Mouse (Mus musculus): Measurements from ENCODE around the gene Podnl1.

Podnl1 gene

DNA sequence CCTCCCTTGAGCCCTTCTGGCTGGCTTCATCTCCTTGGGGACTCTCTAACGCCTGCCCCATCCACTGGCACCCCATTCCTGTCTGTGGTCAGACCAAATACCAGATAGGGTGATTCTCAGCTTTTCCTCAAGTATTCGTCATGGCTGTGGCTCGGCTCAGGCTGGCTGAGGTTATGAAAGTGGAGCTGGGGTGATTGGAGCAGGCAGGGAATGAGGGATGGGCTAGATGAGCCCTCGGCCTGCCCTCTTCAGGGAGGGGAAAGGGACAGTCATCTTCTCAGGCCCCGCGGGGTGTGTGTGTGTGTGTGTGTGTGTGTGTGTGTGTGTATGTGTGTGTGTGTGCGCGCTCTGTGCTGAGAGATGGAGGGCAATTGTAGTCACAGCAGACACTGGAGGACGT lies at the start of gene Podnl1:
Gene Podnl1, plus strand, starts transcription at position 334 of the 400 bp plus-strand sequence.
- DNase-seq (ENCODE audit: low spot score): no peak

DNA sequence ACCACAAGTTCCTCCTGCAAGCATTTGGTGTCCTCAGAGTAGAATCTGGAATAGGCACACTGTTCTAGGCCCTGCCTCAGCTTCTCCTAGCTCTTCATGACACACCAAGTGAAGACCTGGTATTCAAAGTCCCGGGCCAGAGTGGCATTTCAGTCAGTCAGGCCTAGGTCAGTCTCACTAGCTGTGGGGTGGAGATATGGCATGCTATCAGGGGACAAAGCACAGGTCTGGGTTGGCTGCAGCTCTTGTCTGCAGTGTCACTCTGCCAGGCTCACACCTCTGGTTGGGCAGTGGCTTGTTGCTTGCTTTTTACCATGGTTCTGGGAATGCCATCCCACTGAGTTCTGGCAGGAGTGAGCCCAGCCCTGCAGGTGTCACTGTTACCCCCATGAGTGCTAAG lies 49.4 kb upstream of the Podnl1 start:
- DNase-seq (ENCODE audit: low spot score): no peak

DNA sequence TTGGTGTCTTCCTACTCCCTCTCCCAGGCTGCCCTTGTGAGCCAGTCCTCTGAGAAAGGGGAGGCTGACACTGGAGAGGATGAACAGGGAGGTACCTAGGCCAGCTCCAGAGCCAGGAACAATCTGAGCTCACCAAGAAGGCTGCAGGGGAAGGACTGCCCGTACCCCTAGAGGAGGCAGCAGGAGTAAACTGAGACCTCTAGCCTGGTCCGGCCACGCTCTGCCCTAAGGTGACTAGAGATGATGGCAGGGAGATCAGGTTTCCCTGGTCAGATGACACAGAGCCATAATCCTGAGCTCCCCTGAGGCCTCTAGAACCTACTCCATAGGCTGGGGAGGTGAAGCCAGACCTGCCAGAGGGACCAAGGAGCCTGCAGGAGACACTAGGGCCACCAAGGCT lies 48.9 kb upstream of the Podnl1 start:
- no peak for DNase-seq (ENCODE audit: low spot score)

DNA sequence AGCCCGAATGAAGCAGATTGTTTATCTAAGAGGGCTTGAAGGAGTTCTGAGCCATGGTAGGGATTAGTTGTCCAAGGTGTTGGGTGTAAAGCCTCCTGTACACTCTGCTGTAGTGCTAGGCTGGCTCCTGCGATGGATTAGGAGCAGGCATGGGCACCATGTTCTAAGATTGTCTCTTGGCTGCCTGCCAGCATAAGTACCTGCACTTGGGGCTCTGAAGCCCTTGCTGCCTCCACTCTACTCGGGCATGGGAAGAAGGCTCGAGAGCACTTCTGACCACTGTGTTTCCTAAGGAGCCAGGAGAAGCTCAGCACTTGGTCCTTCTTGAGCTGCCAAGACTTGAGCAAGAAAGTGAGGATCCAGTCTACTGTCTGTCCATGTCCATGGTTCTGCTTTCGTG lies 46.6 kb upstream of the Podnl1 start:
- no peak for DNase-seq (ENCODE audit: low spot score)

DNA sequence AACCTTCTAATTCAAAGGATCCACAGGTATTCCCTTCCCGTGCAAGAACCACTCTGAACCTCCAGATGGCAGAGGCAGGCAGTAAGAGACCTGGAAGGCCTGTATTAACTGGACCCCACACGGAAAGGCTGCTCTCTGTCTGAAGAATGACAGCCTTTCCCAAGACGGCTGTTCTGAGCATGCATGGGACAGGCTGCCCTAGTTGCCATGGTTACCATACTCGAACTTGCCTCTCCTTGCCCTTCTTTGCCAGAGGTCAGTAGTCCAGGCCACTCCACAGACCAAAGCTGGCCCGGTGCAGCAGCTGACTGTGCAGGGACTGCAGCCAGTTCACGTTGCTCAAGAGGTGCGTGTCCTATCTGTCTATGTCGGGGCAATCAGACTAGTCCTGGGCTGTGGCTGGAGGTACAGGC lies 42.0 kb upstream of the Podnl1 start:
- no peak for DNase-seq (ENCODE audit: low spot score)

DNA sequence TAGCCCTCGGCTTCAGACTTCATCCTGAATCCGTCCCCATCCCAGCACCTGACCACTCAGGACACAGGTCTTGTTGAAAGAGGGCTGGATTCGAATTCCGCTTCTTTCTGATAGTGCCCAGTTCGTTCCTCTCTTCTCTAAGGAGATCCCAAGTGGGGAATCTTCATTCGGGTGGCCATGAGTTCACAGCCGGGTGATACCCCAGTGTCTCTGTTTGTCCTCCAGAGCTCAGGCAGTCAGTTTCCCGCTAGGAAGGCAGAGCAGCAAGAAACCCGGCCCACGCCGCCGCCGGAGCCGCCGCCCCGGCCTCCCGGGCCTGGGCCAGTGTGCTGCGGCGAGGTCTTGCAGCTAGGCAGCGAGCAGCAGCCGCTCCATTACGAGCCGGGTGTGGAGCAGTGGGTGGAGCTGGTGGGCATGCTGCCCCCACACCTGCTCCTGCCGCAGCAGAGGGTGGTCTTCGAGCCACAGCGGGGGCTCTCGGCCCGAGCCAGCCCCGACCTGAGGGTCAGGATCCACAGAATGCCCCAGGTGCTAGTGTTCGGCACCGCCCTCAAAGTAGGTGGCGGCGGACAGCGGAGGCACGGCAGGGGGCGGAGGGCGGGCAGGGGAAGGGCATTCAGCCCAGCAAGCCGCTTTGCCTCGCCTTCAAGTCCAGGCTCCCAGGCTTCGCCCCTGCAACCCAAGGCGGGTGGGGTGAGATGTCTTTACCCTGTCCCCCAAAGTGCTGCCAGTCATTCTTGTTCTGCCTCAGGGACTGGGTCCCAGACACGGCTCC lies 41.3 kb upstream of the Podnl1 start:
- no peak for DNase-seq (ENCODE audit: low spot score)

DNA sequence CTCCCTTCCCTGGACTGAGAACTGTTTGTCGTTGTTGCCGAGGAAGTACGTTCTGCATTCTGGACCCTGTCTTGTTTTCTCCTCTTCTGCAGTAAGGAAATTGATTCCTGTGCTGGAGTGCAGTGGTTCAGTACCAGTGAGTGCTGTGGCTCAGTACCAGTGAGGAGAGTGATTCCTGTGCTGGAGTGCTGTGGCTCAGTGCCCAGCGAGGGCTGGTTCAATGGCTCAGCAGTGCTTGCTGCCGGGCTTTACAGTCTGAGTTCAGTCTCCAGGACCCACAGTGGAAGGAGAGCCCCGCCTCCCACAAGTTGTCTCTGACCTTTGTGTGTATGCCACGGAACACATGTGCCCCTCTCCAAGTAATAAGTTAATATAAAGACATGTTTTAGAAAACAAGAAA lies 38.6 kb upstream of the Podnl1 start:
- DNase-seq (ENCODE audit: low spot score): no peak

DNA sequence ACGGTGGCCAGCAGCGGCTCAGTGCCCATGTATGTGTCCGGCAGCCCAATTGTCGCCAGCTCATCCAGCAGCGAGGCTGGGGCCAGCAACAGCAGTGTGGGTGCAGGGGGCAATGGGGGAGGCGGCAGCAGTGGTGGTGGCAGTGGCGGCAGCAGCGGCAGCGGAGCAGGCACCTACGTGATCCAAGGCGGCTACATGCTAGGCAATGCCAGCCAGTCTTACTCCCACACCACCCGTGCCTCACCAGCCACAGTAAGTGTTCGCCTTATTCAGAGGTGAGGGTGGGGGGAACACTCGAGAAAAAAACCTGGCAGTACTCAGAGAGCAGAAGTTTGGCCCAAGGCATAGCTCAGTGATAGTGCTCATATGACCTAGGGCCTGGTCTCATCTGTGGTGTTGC lies 38.0 kb upstream of the Podnl1 start:
- DNase-seq (ENCODE audit: low spot score): no peak

DNA sequence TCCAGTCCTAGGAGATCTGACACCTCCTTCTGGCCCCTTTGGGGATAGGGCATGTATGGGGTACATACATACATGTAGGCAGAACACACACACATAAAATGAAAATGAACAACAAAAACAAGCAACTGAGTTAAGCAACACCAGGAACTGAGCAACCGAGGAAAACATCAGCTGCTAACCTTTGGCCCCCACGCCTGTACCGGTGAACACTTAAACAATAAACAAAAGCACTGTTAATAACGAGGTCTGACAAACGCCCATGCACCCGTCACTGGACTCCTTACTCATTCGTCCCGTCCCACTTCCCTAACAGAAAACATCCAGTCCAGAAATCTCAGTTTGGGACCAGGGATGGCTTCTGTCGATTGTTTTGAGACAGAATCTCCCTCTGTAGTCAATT lies 36.5 kb upstream of the Podnl1 start:
- DNase-seq (ENCODE audit: low spot score): no peak

DNA sequence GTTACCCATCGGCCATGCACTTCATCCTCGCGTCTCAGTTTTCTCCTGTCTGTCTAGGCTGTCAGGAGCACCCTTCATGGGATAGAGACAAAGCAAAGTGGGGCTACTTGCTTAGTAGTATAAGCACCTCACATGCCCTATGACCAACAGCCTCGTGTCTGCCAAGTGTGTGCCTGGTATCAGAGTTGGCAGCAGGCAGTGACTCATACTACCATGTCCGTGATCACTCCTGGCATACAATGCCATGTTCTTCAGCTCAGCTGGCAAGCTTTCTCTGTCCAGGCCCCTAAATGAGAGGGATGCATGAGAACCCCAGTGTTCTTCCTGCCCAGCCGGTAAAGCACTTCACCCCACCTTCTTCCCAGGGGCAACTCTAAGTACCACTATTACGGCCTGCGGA lies 35.2 kb upstream of the Podnl1 start:
- DNase-seq (ENCODE audit: low spot score): no peak

DNA sequence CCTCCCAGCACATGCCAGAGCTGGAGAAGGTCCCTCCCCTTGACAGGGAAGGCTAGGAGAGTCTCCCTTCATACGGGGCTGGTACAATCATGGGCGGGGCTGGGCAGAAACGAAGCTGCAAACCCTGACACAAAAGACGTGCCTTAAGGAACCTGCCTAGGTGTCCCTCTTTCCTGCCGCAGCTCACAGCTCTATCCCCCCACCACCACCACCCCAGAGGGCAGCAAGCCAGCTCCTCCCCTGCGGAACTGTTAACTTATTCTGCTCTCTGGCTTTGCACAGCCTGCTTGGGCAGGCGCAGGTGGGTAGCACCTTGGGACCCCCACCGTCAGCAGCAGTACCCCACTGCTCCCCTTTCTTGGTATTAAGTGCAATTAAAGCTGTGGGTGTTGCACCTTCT lies 29.7 kb upstream of the Podnl1 start:
- DNase-seq (ENCODE audit: low spot score): no peak

DNA sequence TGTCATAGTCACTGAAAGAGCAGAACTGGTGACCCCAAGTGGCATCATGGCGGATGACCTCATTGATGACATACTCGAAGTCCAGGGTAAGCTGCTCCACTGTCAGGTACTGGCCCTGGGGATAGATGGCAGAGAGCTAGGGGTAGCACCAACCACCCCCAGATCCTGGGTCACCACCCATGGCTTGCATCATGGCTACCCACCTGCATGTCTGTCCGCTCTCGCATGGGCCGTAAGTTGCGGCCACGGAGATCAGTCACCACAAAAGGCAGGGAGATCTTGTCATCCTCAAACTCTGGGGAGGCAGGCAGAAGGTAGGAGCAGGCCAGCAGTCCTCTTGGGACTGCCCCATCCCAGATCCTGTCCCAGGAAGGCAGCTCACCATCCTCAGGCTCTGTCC lies 27.4 kb upstream of the Podnl1 start:
- DNase-seq (ENCODE audit: low spot score): no peak

DNA sequence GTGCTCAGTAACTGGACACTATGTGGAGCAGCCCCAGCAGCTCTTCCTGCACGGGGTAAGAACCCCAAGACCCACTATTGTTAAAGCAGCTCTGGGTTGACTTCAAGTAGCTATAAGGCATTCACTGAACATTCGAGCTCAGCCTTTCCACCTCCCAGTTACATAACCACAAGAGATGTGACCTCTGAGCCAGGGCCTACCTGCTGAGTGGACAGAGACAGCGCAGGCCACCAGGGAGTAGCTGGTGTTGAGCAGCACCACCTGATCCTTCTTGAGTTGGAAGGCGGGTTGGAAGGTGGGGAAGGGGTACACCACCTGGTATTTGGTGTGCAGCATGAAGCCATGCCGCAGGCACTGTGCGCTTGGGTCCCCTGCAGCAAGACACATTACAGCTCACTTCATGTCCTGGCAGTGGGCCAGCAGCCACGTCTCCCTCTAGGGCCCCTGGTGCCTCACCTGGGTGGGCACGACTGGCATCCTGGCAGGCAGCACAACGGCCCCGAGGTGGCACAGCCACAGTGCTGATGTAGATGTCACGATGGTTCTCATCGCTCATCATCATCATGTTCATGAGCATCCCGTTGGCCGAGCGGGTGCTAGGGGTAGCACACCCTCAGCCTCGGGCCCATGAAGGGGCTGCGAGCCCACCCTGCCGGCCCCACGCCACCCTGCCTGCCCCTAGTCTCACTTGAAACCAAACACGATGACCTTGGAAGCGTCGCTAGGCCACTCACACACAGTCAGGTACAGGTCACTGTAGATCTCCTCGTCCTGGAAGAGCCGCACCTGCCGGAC lies 24.1 kb upstream of the Podnl1 start:
- DNase-seq (ENCODE audit: low spot score): no peak

DNA sequence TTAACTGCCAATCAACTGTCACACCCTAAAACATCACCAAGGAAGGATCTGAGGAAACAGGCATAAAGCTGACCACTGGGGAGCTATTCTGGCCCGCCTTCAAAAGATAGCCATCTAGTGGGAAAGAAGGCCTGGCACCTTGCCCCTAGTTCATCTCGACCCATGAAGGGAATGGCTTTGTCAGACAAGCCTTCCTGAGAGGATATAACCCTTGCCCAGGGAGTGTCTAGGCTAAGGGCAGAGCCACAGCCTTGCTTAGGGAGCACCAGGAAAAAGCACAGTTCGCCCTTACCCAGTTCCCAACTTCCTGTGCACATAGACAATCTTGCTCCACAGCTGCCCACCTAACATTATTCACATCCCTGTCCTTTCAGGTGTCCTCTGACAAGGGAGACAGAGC lies 22.2 kb upstream of the Podnl1 start:
- no peak for DNase-seq (ENCODE audit: low spot score)

DNA sequence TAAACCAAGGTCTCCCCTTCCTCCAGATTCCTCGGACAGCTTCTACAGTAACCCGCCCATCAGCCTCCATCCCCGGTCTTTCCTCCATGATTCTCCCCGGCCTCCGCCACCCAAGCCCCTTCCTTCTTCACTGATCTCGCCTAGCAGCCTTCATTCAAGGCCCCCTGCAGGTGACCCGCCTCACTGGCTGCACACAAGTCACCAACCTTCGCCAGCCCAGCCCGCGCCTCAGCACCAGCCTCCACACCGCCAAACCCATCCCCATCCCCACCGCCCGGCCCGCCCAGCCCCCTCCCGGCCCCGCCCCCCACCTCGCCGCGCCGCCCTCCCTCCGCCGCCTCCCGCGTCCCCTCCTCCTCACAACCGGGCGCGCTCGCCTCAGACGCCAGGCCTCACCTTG lies 21.6 kb upstream of the Podnl1 start:
- peak; percentile 29 for DNase-seq (ENCODE audit: low spot score)

DNA sequence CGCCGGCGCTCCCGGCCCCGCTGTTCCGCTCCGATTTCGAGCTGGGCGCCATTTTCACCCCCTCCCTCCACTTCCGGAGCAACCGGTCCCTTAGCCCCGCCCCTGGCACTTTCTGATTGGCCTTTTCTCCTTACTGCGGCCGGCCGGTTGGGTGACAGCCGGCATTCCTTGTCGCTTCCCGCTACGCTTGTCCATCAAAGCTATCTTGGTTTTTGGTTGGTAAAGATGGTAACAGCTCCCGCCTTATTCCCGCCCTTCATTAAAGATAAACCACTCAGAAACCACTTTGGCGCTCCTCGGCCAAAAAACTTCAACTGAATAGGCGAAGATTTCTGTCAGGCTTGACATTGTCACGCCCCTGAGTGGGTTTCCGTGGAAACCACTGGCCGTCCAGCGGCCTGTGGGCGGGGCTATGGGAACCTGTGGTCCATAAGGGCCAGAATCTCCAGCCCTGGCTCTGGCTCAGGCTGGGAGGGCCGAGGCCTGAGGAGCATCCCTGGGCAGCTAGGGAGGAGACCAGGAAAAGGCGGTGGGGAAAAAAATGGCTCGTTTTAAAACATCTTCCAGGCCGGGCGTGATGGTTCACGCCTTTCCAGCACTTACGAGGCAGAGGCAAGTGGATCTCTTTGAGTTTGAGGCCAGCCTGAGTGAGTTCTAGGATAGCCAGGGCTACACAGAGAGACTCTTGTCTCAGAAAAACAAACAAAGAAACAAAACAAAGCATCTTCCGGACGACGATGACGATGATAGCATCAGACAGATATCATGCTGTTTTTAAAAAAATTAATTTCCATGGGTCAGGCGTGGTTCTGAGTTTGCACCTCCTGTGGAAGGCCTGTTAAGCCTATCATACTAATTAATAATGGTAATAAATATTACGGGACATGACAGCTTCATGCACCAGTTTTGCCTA lies 20.8 kb upstream of the Podnl1 start, which contains the start of gene Dcaf15:
Gene Dcaf15, minus strand, starts transcription at position 72 of the 913 bp plus-strand sequence.
- DNase-seq (ENCODE audit: low spot score): peak; percentile 99

DNA sequence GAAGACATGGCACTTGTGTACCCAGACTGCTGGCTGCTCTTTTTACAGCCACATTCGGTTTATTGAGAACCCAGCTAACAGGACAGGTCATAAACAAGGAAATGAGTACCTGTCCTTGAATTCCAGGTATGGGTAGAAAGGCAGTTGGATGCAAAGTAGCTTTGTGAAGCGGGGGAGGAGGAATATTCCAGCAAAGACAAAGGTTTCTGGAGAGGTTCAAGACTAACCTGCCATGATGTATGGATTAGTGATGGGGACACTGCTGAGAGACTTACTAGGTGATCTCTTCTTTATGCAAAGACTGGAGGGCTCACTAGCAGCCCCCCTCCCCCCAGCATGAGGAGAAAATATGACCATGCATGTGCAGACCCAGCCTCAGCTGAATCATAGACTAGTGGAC lies 20.1 kb upstream of the Podnl1 start:
- no peak for DNase-seq (ENCODE audit: low spot score)

DNA sequence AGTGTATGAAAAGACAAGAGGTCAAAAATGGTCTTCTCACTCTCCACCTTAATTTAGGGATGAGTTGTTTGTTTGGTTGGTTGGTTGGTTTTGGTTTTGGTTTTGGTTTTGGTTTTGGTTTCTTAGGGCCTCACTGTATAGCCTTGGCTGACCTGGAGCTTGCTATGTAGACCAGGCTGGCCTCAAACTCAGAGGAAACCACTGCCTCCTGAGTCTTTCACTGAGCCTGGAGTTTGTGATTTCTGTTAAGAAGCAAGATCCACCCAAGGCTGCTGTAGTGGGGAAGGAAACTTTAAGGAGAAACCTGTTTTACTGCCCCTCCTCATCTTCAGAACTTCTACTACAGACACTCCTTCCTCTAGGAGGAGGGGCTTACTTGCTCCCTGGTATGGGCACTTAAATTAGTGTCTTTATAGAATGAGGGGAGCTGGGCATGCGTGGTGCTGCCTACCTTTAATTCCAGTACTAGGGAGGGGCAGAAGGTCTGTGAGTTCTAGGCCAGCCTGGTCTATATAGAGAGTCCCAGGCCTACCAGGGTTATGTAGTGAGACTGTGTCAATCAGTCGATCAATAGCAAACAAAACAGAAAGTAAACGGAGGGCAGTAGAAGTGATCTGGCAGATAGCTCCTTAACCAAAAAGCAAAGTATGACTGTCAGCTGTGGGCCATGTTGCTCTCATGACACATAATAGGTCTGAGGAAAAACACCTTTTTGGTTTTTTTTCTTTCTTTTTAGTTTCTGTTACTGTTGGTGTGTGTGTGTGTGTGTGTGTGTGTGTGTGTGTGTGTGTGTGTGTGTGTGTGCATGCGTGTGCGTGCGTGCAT lies 19.4 kb upstream of the Podnl1 start:
- no peak for DNase-seq (ENCODE audit: low spot score)

DNA sequence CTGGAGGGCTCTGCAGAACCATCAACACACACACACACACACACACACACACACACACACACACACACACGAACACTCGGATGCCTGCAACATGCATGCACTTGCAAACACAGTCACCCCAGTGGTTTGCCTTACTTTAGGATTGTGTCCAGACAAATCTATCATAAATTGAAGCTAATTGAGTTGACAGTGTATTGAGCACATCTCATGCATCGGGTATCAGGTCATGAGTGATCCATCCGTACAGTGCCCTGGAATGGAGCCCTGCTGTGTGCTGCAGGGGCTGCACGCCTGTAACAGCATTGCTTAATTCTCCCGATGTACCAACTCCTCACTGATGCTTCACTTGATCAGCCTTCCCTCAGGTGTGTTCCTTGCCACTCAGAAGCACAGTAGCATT lies 10.1 kb upstream of the Podnl1 start:
- no peak for DNase-seq (ENCODE audit: low spot score)

DNA sequence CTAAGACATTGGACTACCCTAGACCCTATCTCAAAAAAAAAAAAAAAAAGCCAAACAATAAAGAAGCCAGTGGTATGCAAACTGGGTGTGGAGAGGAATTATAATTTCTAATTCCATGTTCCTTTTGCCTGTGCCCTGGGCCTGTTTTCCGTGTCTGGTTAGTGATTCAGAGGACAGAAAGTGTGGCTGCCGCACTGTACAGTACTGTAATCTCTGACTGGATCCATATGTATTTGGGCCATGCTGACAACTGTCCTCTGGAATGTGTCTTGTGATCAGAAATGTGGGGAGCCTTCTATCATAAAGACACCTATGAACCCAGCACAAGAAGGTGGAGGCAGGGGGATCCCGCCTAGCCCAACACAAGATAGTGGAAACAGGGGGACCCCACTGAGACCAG lies 3.6 kb upstream of the Podnl1 start:
- DNase-seq (ENCODE audit: low spot score): no peak

DNA sequence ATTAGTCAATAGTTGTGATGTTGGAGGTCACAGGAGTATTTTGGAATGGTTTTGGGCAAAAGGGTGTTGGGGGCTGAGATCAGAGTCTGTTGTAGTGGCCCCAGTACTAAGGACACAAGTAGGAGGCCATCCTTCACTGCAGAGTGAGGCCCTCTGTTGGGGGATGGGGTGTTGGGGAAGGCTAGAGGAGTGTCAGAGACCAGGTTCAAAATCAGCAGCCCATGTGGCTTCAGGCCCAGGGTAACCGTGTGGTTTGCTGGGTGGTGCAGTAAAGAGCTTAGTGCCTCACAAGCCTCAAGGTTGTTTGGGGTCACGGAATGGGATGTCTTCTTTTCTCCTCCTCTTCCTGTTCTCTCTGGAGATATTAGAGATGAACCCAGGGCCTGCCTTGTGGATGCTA lies 953 bp downstream of the Podnl1 start:
- no peak for DNase-seq (ENCODE audit: low spot score)

Data from c-Kit-positive CD71-positive TER-119-positive erythroid progenitor cells, embryonic 14.5 days (primary cell).